Mouse (Mus musculus): ENCODE measurements around the gene Pfkl. TPM values are rescaled to one million over a fixed set of nuclear protein-coding genes. Genes with fewer than 3 reads are reported as not detected.

Gene Pfkl
- polyA plus RNA-seq, 1 experiment, result 98.6 TPM

- no peak for DNase-seq
- H3K4me1 ChIP-seq (ENCODE audit: control insufficient read depth, insufficient read depth, low read length), result peaks cover 2% of the 10 kb centered on the region; the same call in 1 of the 2 replicates
- H3K27ac ChIP-seq (ENCODE audit: insufficient read depth, low read length), result no peak overlapping the region
- WGBS, result 82% methylated on average over 5 of the region's 5 CpGs
- H3K27me3 ChIP-seq (ENCODE audit: control insufficient read depth, insufficient read depth, low read length), result no peaks in the 10 kb centered on the region
- TF ChIP-seq POLR2A (IDR thresholded peaks at IDR 0.05; ENCODE audit: borderline replicate concordance, insufficient read depth, low read length), result no peak
- TF ChIP-seq CTCF (IDR thresholded peaks at IDR 0.05; ENCODE audit: borderline replicate concordance, insufficient read depth, low read depth, low read length), result no peak
- no peak overlapping the region for H3K4me3 ChIP-seq (replicated peaks; ENCODE audit: insufficient read depth, low read depth, low read length)
Measured at GRCm38 (mm10) chr10:77985775-77986174, 24.1 kb downstream of the Pfkl start.

GRCm38 (mm10) chr10:77984660-77985059, 25.2 kb downstream of the Pfkl start:
- H3K27me3 ChIP-seq (ENCODE audit: control insufficient read depth, insufficient read depth, low read length), result no peaks in the 10 kb centered on the region
- TF ChIP-seq CTCF (IDR thresholded peaks at IDR 0.05; ENCODE audit: borderline replicate concordance, insufficient read depth, low read depth, low read length) (peak; percentile 87), POLR2A (IDR thresholded peaks at IDR 0.05; ENCODE audit: borderline replicate concordance, insufficient read depth, low read length) (no peak)
- H3K4me3 ChIP-seq (replicated peaks; ENCODE audit: insufficient read depth, low read depth, low read length), result no peak overlapping the region
- H3K27ac ChIP-seq (ENCODE audit: insufficient read depth, low read length), result no peak overlapping the region
- DNase-seq, result peak; percentile 67 to 70
- peaks cover 2% of the 10 kb centered on the region; the same call in 1 of the 2 replicates for H3K4me1 ChIP-seq (ENCODE audit: control insufficient read depth, insufficient read depth, low read length)
- WGBS, result 0% methylated on average over 4 of the region's 4 CpGs

GRCm38 (mm10) chr10:77978351-77979350, 31.2 kb downstream of the Pfkl start, which contains the start of gene 1810043G02Rik:
Gene 1810043G02Rik (plus strand): TSS chr10:77978524.
- TF ChIP-seq CTCF (IDR thresholded peaks at IDR 0.05; ENCODE audit: borderline replicate concordance, insufficient read depth, low read depth, low read length), result no peak
- TF ChIP-seq POLR2A (IDR thresholded peaks at IDR 0.05; ENCODE audit: borderline replicate concordance, insufficient read depth, low read length), result peak; percentile 93

GRCm38 (mm10) chr10:77976458-77977150, 33.3 kb downstream of the Pfkl start:
- H3K27me3 ChIP-seq (ENCODE audit: control insufficient read depth, insufficient read depth, low read length), result no peaks in the 10 kb centered on the region
- no peak overlapping the region for H3K27ac ChIP-seq (ENCODE audit: insufficient read depth, low read length)
- peak in 1 of 2 experiments; percentile 22 for DNase-seq
- TF ChIP-seq CTCF (IDR thresholded peaks at IDR 0.05; ENCODE audit: borderline replicate concordance, insufficient read depth, low read depth, low read length) (no peak), POLR2A (IDR thresholded peaks at IDR 0.05; ENCODE audit: borderline replicate concordance, insufficient read depth, low read length) (no peak)
- WGBS, result 66% methylated on average over 8 of the region's 8 CpGs
- peaks cover 8% of the 10 kb centered on the region; the same call in 1 of the 2 replicates for H3K4me1 ChIP-seq (ENCODE audit: control insufficient read depth, insufficient read depth, low read length)
- no peak overlapping the region for H3K4me3 ChIP-seq (replicated peaks; ENCODE audit: insufficient read depth, low read depth, low read length)

More at GRCm38 (mm10) chr10:77978351-77979350, 31.2 kb downstream of the Pfkl start, which contains the start of gene 1810043G02Rik:
- peak within 1 kb of the TSS; percentile 79 for H3K27ac ChIP-seq (ENCODE audit: insufficient read depth, low read length)
- H3K4me3 ChIP-seq (replicated peaks; ENCODE audit: insufficient read depth, low read depth, low read length), result peak within 1 kb of the TSS; percentile 76
- DNase-seq, result peak; percentile 99 to 100
- no peaks in the 10 kb centered on the region for H3K27me3 ChIP-seq (ENCODE audit: control insufficient read depth, insufficient read depth, low read length)
- H3K4me1 ChIP-seq (ENCODE audit: control insufficient read depth, insufficient read depth, low read length), result peaks cover 8% of the 10 kb centered on the region; the same call in 1 of the 2 replicates
- WGBS, result under 1% methylated on average over 57 of the region's 57 CpGs

- no peak overlapping the region for H3K4me3 ChIP-seq (replicated peaks; ENCODE audit: insufficient read depth, low read depth, low read length)
- no peak overlapping the region for H3K27ac ChIP-seq (ENCODE audit: insufficient read depth, low read length)
- no peaks in the 10 kb centered on the region for H3K27me3 ChIP-seq (ENCODE audit: control insufficient read depth, insufficient read depth, low read length)
- no peak for TF ChIP-seq POLR2A (IDR thresholded peaks at IDR 0.05; ENCODE audit: borderline replicate concordance, insufficient read depth, low read length)
- no peak for TF ChIP-seq CTCF (IDR thresholded peaks at IDR 0.05; ENCODE audit: borderline replicate concordance, insufficient read depth, low read depth, low read length)
- DNase-seq, result no peak
- 64% methylated on average over 4 of the region's 4 CpGs for WGBS
- peaks cover 8% of the 10 kb centered on the region; the same call in 1 of the 2 replicates for H3K4me1 ChIP-seq (ENCODE audit: control insufficient read depth, insufficient read depth, low read length)
Measured at GRCm38 (mm10) chr10:77975653-77976052, 34.2 kb downstream of the Pfkl start.

- no peak overlapping the region for H3K27ac ChIP-seq (ENCODE audit: insufficient read depth, low read length)
- WGBS, result 13% methylated on average over 5 of the region's 5 CpGs
- DNase-seq, result peak in 1 of 2 experiments; percentile 10
- TF ChIP-seq POLR2A (IDR thresholded peaks at IDR 0.05; ENCODE audit: borderline replicate concordance, insufficient read depth, low read length), result no peak
- no peak for TF ChIP-seq CTCF (IDR thresholded peaks at IDR 0.05; ENCODE audit: borderline replicate concordance, insufficient read depth, low read depth, low read length)
- no peaks in the 10 kb centered on the region for H3K27me3 ChIP-seq (ENCODE audit: control insufficient read depth, insufficient read depth, low read length)
- H3K4me3 ChIP-seq (replicated peaks; ENCODE audit: insufficient read depth, low read depth, low read length), result no peak overlapping the region
- H3K4me1 ChIP-seq (ENCODE audit: control insufficient read depth, insufficient read depth, low read length), result peaks cover 8% of the 10 kb centered on the region; the same call in 1 of the 2 replicates
Measured at GRCm38 (mm10) chr10:77974811-77975210, 35.1 kb downstream of the Pfkl start.

GRCm38 (mm10) chr10:77974323-77974722, 35.6 kb downstream of the Pfkl start:
- Histone ChIP-seq H3K4me1 (ENCODE audit: control insufficient read depth, insufficient read depth, low read length) (peaks cover 8% of the 10 kb centered on the region; the same call in 1 of the 2 replicates), H3K27ac (ENCODE audit: insufficient read depth, low read length) (no peak overlapping the region), H3K27me3 (ENCODE audit: control insufficient read depth, insufficient read depth, low read length) (no peaks in the 10 kb centered on the region), H3K4me3 (replicated peaks; ENCODE audit: insufficient read depth, low read depth, low read length) (no peak overlapping the region)
- TF ChIP-seq CTCF (IDR thresholded peaks at IDR 0.05; ENCODE audit: borderline replicate concordance, insufficient read depth, low read depth, low read length), result no peak
- no peak for TF ChIP-seq POLR2A (IDR thresholded peaks at IDR 0.05; ENCODE audit: borderline replicate concordance, insufficient read depth, low read length)
- 79% methylated on average over 5 of the region's 5 CpGs for WGBS
- no peak for DNase-seq
